Mouse (Mus musculus): ENCODE data around the gene Slc22a2.

- TF ChIP-seq CTCF (IDR thresholded peaks at IDR 0.05; ENCODE audit: borderline replicate concordance, insufficient read depth, low read length) = no peak
- TF ChIP-seq POLR2A (IDR thresholded peaks at IDR 0.05; ENCODE audit: low read depth, low read length) = no peak
Measured at GRCm38 (mm10) chr17:12575391-12575790, 8.5 kb upstream of the Slc22a2 start.
